Comparison of ENCODE assay signal across 10 mouse cellular contexts in genomic region chr4:124765802-124766565, GRCm38 (mm10). TPM values are rescaled to one million over a fixed set of nuclear protein-coding genes. Genes with fewer than 3 reads are reported as not detected.
A peak's percentile ranks its signal among the peaks of the same experiment; 100 is the strongest.
DNase-seq lines count a peak whose midpoint lies in the region; ATAC-seq and TF ChIP-seq lines count a peak whose summit lies in the region.
"Had no signal": no experiment of that assay in that cellular context is flagged by ENCODE, and none has a peak within 500 bp of the region (broad histone marks: within the 10 kb centered on the region; RNA-seq: fewer than 3 reads in every experiment).

No protein-coding gene starts in this region.

- no peak for ATAC-seq in forebrain, embryonic 16.5 days
- ATAC-seq in forebrain, embryonic 13.5 days, result no peak
- ATAC-seq in kidney, postnatal 0 days (replicated peaks; ENCODE audit: low FRiP score, low read depth), result no peak

- DNase-seq in kidney, postnatal 0 days (ENCODE audit: low spot score), result no peak
- no peak for DNase-seq in kidney, adult 18-20 months
- DNase-seq in testis, postnatal 14 days (ENCODE audit: low spot score), result no peak
- DNase-seq in telencephalon, adult 2 months (ENCODE audit: low read depth, low spot score), result peak; percentile 52
- DNase-seq in thymus, postnatal 10 days (ENCODE audit: low spot score in 2 of 2), result no peak
- DNase-seq: thymus, postnatal 36 days had no signal

- no peaks in the 10 kb centered on the region for H3K9me3 ChIP-seq in forebrain, embryonic 16.5 days (ENCODE audit: control insufficient read depth, low read length)
- no peaks in the 10 kb centered on the region for H3K9me3 ChIP-seq in forebrain, embryonic 13.5 days (replicated peaks)
- H3K9me3 ChIP-seq in kidney, postnatal 0 days (replicated peaks; ENCODE audit: low read length), result no peaks in the 10 kb centered on the region
- H3K9me3 ChIP-seq: limb, embryonic 12.5 days had no signal

- H3K27me3 ChIP-seq in forebrain, embryonic 16.5 days (replicated peaks; ENCODE audit: control insufficient read depth, insufficient read depth, low read length), result no peaks in the 10 kb centered on the region
- H3K27me3 ChIP-seq in forebrain, embryonic 13.5 days, result no peaks in the 10 kb centered on the region
- no peaks in the 10 kb centered on the region for H3K27me3 ChIP-seq in kidney, postnatal 0 days (ENCODE audit: insufficient read depth, low read length)
- H3K27me3 ChIP-seq in testis, adult 2 months (ENCODE audit: control insufficient read depth, insufficient read depth, low read length), result no peaks in the 10 kb centered on the region
- H3K27me3 ChIP-seq: limb, embryonic 12.5 days had no signal

- WGBS in forebrain, embryonic 16.5 days, result 76% methylated on average over 23 of the region's 23 CpGs
- 90% methylated on average over 23 of the region's 23 CpGs for WGBS in forebrain, embryonic 13.5 days
- WGBS in kidney, postnatal 0 days, result 70% methylated on average over 23 of the region's 23 CpGs

- no peak overlapping the region for H3K9ac ChIP-seq in forebrain, embryonic 16.5 days (replicated peaks; ENCODE audit: low read depth, low read length)
- no peak overlapping the region for H3K9ac ChIP-seq in forebrain, embryonic 13.5 days
- H3K9ac ChIP-seq in kidney, postnatal 0 days (ENCODE audit: low read depth, low read length), result no peak overlapping the region
- H3K9ac ChIP-seq: limb, embryonic 12.5 days had no signal

- no peaks in the 10 kb centered on the region for H3K4me1 ChIP-seq in forebrain, embryonic 16.5 days (replicated peaks; ENCODE audit: control insufficient read depth, insufficient read depth, low read length)
- H3K4me1 ChIP-seq in forebrain, embryonic 13.5 days, result no peaks in the 10 kb centered on the region
- H3K4me1 ChIP-seq in kidney, postnatal 0 days (replicated peaks; ENCODE audit: insufficient read depth, low read length), result no peaks in the 10 kb centered on the region
- peaks cover 6% of the 10 kb centered on the region for H3K4me1 ChIP-seq in testis, adult 2 months (ENCODE audit: control insufficient read depth, insufficient read depth, low read length)
- H3K4me1 ChIP-seq: limb, embryonic 12.5 days had no signal

- 0 out of 2 replicates have a peak overlapping the region, but pooled peaks have one; percentile 1 for H3K4me2 ChIP-seq in forebrain, embryonic 16.5 days (ENCODE audit: low read length)
- H3K4me2 ChIP-seq in forebrain, embryonic 13.5 days, result no peak overlapping the region
- no peak overlapping the region for H3K4me2 ChIP-seq in kidney, postnatal 0 days (ENCODE audit: low read length)
- H3K4me2 ChIP-seq: limb, embryonic 12.5 days had no signal

- TF ChIP-seq CTCF in kidney, postnatal 0 days (IDR thresholded peaks at IDR 0.05; ENCODE audit: low read depth), result no peak
- TF ChIP-seq CTCF in testis, adult 2 months (IDR thresholded peaks at IDR 0.05; ENCODE audit: control insufficient read depth, insufficient read depth, insufficient replicate concordance, low read depth, low read length), result no peak

- no peaks in the 10 kb centered on the region for H3K36me3 ChIP-seq in forebrain, embryonic 16.5 days (ENCODE audit: control insufficient read depth, insufficient read depth)
- H3K36me3 ChIP-seq in forebrain, embryonic 13.5 days (ENCODE audit: poor library complexity, severe bottlenecking), result no peaks in the 10 kb centered on the region
- H3K36me3 ChIP-seq in kidney, postnatal 0 days (ENCODE audit: insufficient read depth, low read length), result no peaks in the 10 kb centered on the region
- H3K36me3 ChIP-seq in testis, adult 2 months (ENCODE audit: control insufficient read depth, insufficient read depth, low read length), result no peaks in the 10 kb centered on the region
- H3K36me3 ChIP-seq: limb, embryonic 12.5 days had no signal

- peak overlapping the region; percentile 12; the same call in 1 of the 2 replicates for H3K27ac ChIP-seq in forebrain, embryonic 16.5 days (ENCODE audit: low read length)
- H3K27ac ChIP-seq in forebrain, embryonic 13.5 days, result no peak overlapping the region
- H3K27ac ChIP-seq in kidney, postnatal 0 days, result peak overlapping the region; percentile 28; the same call in 1 of the 2 replicates
- peak overlapping the region; percentile 81 for H3K27ac ChIP-seq in testis, adult 2 months (ENCODE audit: control insufficient read depth, insufficient read depth, low read depth, low read length)

- TF ChIP-seq POLR2A in testis, adult 2 months (IDR thresholded peaks at IDR 0.05; ENCODE audit: control insufficient read depth, low read depth, low read length), result no peak

- no peak overlapping the region for H3K4me3 ChIP-seq in forebrain, embryonic 16.5 days (replicated peaks; ENCODE audit: low read length)
- H3K4me3 ChIP-seq in forebrain, embryonic 13.5 days, result no peak overlapping the region
- H3K4me3 ChIP-seq in kidney, postnatal 0 days (replicated peaks; ENCODE audit: low read depth, low read length), result no peak overlapping the region
- H3K4me3 ChIP-seq in testis, adult 2 months (ENCODE audit: control insufficient read depth, low read depth, low read length), result no peak overlapping the region
- H3K4me3 ChIP-seq: limb, embryonic 12.5 days had no signal

RNA-seq across cellular contexts. Expression of gene Inpp5b, which starts 24.3 kb away (rescaled TPM):
- 25.3 and 25.6 TPM in 2 replicates for polyA plus RNA-seq in forebrain, embryonic 16.5 days (2015; fragmentation: Nextera tagmentation; extraction: Ambion mirVana)
- 25.8 and 25.9 TPM in 2 replicates for polyA plus RNA-seq in forebrain, embryonic 13.5 days (2015; fragmentation: Nextera tagmentation; extraction: Ambion mirVana)
- polyA plus RNA-seq in kidney, postnatal 0 days (2015; fragmentation: Nextera tagmentation; extraction: Ambion mirVana), result 21.8 and 27.0 TPM in 2 replicates
- 19.3 and 26.9 TPM in 2 replicates for polyA plus RNA-seq in testis, adult 2 months (2012; rRNA removed)

RNA-seq across cellular contexts. Expression of gene Mtf1, which starts 35.9 kb away (rescaled TPM):
- 12.1 and 14.9 TPM in 2 replicates for polyA plus RNA-seq in forebrain, embryonic 16.5 days (2015; fragmentation: Nextera tagmentation; extraction: Ambion mirVana)
- 15.8 and 16.4 TPM in 2 replicates for polyA plus RNA-seq in forebrain, embryonic 13.5 days (2015; fragmentation: Nextera tagmentation; extraction: Ambion mirVana)
- polyA plus RNA-seq in kidney, postnatal 0 days (2015; fragmentation: Nextera tagmentation; extraction: Ambion mirVana), result 11.3 and 14.8 TPM in 2 replicates
- polyA plus RNA-seq in testis, adult 2 months (2012; rRNA removed), result 61.0 and 64.0 TPM in 2 replicates

RNA-seq across cellular contexts. Expression of gene Sf3a3, which starts 51.4 kb away (rescaled TPM):
- 128 and 129 TPM in 2 replicates for polyA plus RNA-seq in forebrain, embryonic 16.5 days (2015; fragmentation: Nextera tagmentation; extraction: Ambion mirVana)
- 169 and 177 TPM in 2 replicates for polyA plus RNA-seq in forebrain, embryonic 13.5 days (2015; fragmentation: Nextera tagmentation; extraction: Ambion mirVana)
- polyA plus RNA-seq in kidney, postnatal 0 days (2015; fragmentation: Nextera tagmentation; extraction: Ambion mirVana), result 92.4 and 103 TPM in 2 replicates
- 24.2 and 24.7 TPM in 2 replicates for polyA plus RNA-seq in testis, adult 2 months (2012; rRNA removed)
